Mouse (Mus musculus): ENCODE measurements around the gene Pus1. TPM values are rescaled to one million over a fixed set of nuclear protein-coding genes. Genes with fewer than 3 reads are reported as not detected.

The Pus1 gene
- polyA plus RNA-seq, 1 experiment from 2014 or later: 34.3 TPM

GRCm38 (mm10) chr5:110769272-110769671 lies 11.2 kb downstream of the Pus1 start:
- peak overlapping the region; percentile 98 for H3K27ac ChIP-seq

GRCm38 (mm10) chr5:110763890-110764289 lies 16.6 kb downstream of the Pus1 start:
- ATAC-seq (replicated peaks; ENCODE audit: low FRiP score, low read depth): no peak
- TF ChIP-seq CTCF (IDR thresholded peaks at IDR 0.05; ENCODE audit: low read depth): no peak
- Histone ChIP-seq H3K4me2 (ENCODE audit: low read length) (no peak overlapping the region), H3K27me3 (ENCODE audit: insufficient read depth, low read length) (no peaks in the 10 kb centered on the region), H3K4me1 (replicated peaks; ENCODE audit: insufficient read depth, low read length) (peaks cover 9% of the 10 kb centered on the region; the same call in 1 of the 2 replicates), H3K27ac (no peak overlapping the region), H3K9ac (ENCODE audit: low read depth, low read length) (no peak overlapping the region), H3K4me3 (replicated peaks; ENCODE audit: low read depth, low read length) (no peak overlapping the region), H3K36me3 (ENCODE audit: insufficient read depth, low read length) (no peaks in the 10 kb centered on the region), H3K9me3 (replicated peaks; ENCODE audit: low read length) (no peaks in the 10 kb centered on the region)
- no peak for DNase-seq (ENCODE audit: low spot score)
- WGBS: 95% methylated on average over 8 of the region's 8 CpGs

More at GRCm38 (mm10) chr5:110769272-110769671, 11.2 kb downstream of the Pus1 start:
- Histone ChIP-seq H3K4me3 (replicated peaks; ENCODE audit: low read depth, low read length) (peak overlapping the region; percentile 90), H3K36me3 (ENCODE audit: insufficient read depth, low read length) (peaks cover 8% of the 10 kb centered on the region), H3K4me1 (replicated peaks; ENCODE audit: insufficient read depth, low read length) (peaks cover 15% of the 10 kb centered on the region), H3K9me3 (replicated peaks; ENCODE audit: low read length) (no peaks in the 10 kb centered on the region), H3K27me3 (ENCODE audit: insufficient read depth, low read length) (no peaks in the 10 kb centered on the region), H3K9ac (ENCODE audit: low read depth, low read length) (peak overlapping the region; percentile 95; the same call in 1 of the 2 replicates), H3K4me2 (ENCODE audit: low read length) (peak overlapping the region; percentile 67)
- no peak for TF ChIP-seq CTCF (IDR thresholded peaks at IDR 0.05; ENCODE audit: low read depth)
- WGBS: 50% methylated on average over 4 of the region's 4 CpGs
- ATAC-seq (replicated peaks; ENCODE audit: low FRiP score, low read depth): no peak
- no peak for DNase-seq (ENCODE audit: low spot score)

- whole genome bisulfite sequencing: 84% methylated on average over 1 of the region's 1 CpGs
- ATAC-seq (replicated peaks; ENCODE audit: low FRiP score, low read depth) (no peak), DNase-seq (ENCODE audit: low spot score) (no peak)
- Histone ChIP-seq H3K9me3 (replicated peaks; ENCODE audit: low read length) (no peaks in the 10 kb centered on the region), H3K4me3 (replicated peaks; ENCODE audit: low read depth, low read length) (no peak overlapping the region), H3K27me3 (ENCODE audit: insufficient read depth, low read length) (no peaks in the 10 kb centered on the region), H3K4me1 (replicated peaks; ENCODE audit: insufficient read depth, low read length) (no peaks in the 10 kb centered on the region), H3K4me2 (ENCODE audit: low read length) (no peak overlapping the region), H3K36me3 (ENCODE audit: insufficient read depth, low read length) (0 out of 2 replicates have a peak, but pooled peaks cover under 1% of the 10 kb centered on the region), H3K27ac (no peak overlapping the region), H3K9ac (ENCODE audit: low read depth, low read length) (no peak overlapping the region)
- no peak for TF ChIP-seq CTCF (IDR thresholded peaks at IDR 0.05; ENCODE audit: low read depth)
Observed at GRCm38 (mm10) chr5:110745021-110745420, 35.4 kb downstream of the Pus1 start.

GRCm38 (mm10) chr5:110739496-110740275 lies 40.8 kb downstream of the Pus1 start:
- TF ChIP-seq CTCF (IDR thresholded peaks at IDR 0.05; ENCODE audit: low read depth): no peak
- 92% methylated on average over 7 of the region's 7 CpGs for WGBS
- Histone ChIP-seq H3K4me2 (ENCODE audit: low read length) (no peak overlapping the region), H3K4me3 (replicated peaks; ENCODE audit: low read depth, low read length) (no peak overlapping the region), H3K36me3 (ENCODE audit: insufficient read depth, low read length) (peaks cover 21% of the 10 kb centered on the region), H3K9ac (ENCODE audit: low read depth, low read length) (no peak overlapping the region), H3K9me3 (replicated peaks; ENCODE audit: low read length) (no peaks in the 10 kb centered on the region), H3K27me3 (ENCODE audit: insufficient read depth, low read length) (no peaks in the 10 kb centered on the region), H3K27ac (no peak overlapping the region), H3K4me1 (replicated peaks; ENCODE audit: insufficient read depth, low read length) (no peaks in the 10 kb centered on the region)
- no peak for ATAC-seq (replicated peaks; ENCODE audit: low FRiP score, low read depth)
- no peak for DNase-seq (ENCODE audit: low spot score)

- Histone ChIP-seq H3K36me3 (ENCODE audit: insufficient read depth, low read length) (peaks cover 36% of the 10 kb centered on the region), H3K27ac (no peak overlapping the region), H3K4me3 (replicated peaks; ENCODE audit: low read depth, low read length) (no peak overlapping the region), H3K27me3 (ENCODE audit: insufficient read depth, low read length) (no peaks in the 10 kb centered on the region), H3K9me3 (replicated peaks; ENCODE audit: low read length) (no peaks in the 10 kb centered on the region), H3K4me2 (ENCODE audit: low read length) (no peak overlapping the region), H3K4me1 (replicated peaks; ENCODE audit: insufficient read depth, low read length) (no peaks in the 10 kb centered on the region), H3K9ac (ENCODE audit: low read depth, low read length) (no peak overlapping the region)
- DNase-seq (ENCODE audit: low spot score): no peak
- WGBS: 94% methylated on average over 1 of the region's 1 CpGs
- ATAC-seq (replicated peaks; ENCODE audit: low FRiP score, low read depth): no peak
- TF ChIP-seq CTCF (IDR thresholded peaks at IDR 0.05; ENCODE audit: low read depth): no peak
Observed at GRCm38 (mm10) chr5:110735606-110736005, 44.9 kb downstream of the Pus1 start.

- DNase-seq (ENCODE audit: low spot score): no peak
- no peak overlapping the region for H3K4me3 ChIP-seq (replicated peaks; ENCODE audit: low read depth, low read length)
- no peaks in the 10 kb centered on the region for H3K27me3 ChIP-seq (ENCODE audit: insufficient read depth, low read length)
- peaks cover 30% of the 10 kb centered on the region for H3K36me3 ChIP-seq (ENCODE audit: insufficient read depth, low read length)
- no peaks in the 10 kb centered on the region for H3K4me1 ChIP-seq (replicated peaks; ENCODE audit: insufficient read depth, low read length)
- no peak overlapping the region for H3K4me2 ChIP-seq (ENCODE audit: low read length)
- ATAC-seq (replicated peaks; ENCODE audit: low FRiP score, low read depth): no peak
- H3K27ac ChIP-seq: no peak overlapping the region
- no peak for TF ChIP-seq CTCF (IDR thresholded peaks at IDR 0.05; ENCODE audit: low read depth)
- 89% methylated on average over 4 of the region's 4 CpGs for WGBS
- no peaks in the 10 kb centered on the region for H3K9me3 ChIP-seq (replicated peaks; ENCODE audit: low read length)
- H3K9ac ChIP-seq (ENCODE audit: low read depth, low read length): no peak overlapping the region
Observed at GRCm38 (mm10) chr5:110733231-110733823, 47.1 kb downstream of the Pus1 start.
